Mouse (Mus musculus): ENCODE measurements around the gene Olfr1342.

- TF ChIP-seq CTCF (IDR thresholded peaks at IDR 0.05; ENCODE audit: extremely low read depth, insufficient read depth, low read length) (no peak), POLR2A (IDR thresholded peaks at IDR 0.05; ENCODE audit: extremely low read depth, insufficient read depth, low read length) (no peak)
Measured at GRCm38 (mm10) chr4:118693812-118694211, 1.3 kb upstream of the Olfr1342 start.

Data from cortical plate, adult 2 months (tissue).